Mouse (Mus musculus): ENCODE results near the gene Map3k14.

DNA sequence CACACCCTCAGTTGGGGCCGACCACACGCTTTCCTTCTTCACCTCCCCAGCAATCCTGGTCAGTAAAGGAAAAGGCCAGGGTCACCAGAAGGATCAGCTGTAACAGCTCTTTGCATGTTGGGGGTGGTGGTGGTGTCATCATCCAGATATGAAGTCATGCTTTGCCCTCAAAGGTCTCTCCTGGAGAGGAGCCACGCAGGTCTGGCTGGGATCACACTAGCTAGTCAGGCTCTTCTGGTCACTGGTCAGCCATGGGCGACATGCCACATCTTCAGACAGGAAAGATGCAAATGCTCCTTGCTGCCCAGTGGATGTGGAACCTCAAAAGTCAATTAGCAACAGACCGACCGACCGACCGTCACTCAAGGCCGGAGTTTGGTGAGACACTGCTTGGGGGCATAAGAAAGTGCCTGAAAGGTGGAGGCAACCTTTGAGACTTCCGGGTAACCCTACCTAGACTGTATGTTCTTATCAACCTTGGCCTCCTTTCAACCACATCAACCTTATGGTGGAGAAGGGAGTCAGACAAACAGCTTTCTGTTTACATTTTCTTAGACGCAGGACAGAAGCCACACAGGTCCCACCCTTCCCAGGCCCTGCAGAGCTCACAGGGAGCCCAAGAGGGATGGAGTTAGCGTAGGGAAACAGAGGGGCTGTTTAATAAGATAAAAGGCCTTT is 6.6 kb downstream of the Map3k14 start:
- TF ChIP-seq POLR2A (IDR thresholded peaks at IDR 0.05; ENCODE audit: low read depth, low read length) (no peak), CTCF (IDR thresholded peaks at IDR 0.05; ENCODE audit: extremely low read depth, insufficient read length, insufficient replicate concordance, low read depth, low read length) (no peak)

All from small intestine, adult 2 months (tissue).